Mouse (Mus musculus) embryonic fibroblast, embryonic 13.5 days (primary cell): ENCODE results near the gene Lin7c. TPM values are rescaled to one million over a fixed set of nuclear protein-coding genes. Genes with fewer than 3 reads are reported as not detected.

Experiments used
- H3K27ac ChIP-seq: 2 replicates; pipeline ENCODE4 v1.5.1; 2012; ENCODE audit warnings: low read length, control low read depth, inconsistent platforms; ENCODE audit not compliant: insufficient read depth
- H3K4me1 ChIP-seq: 2 replicates; pipeline ENCODE4 v1.6.1; 2011; ENCODE audit warnings: low read length; ENCODE audit not compliant: control insufficient read depth, insufficient read depth
- H3K4me3 ChIP-seq: 2 replicates; pipeline ENCODE4 v1.5.1; 2011; ENCODE audit warnings: mild to moderate bottlenecking, control low read depth, low read length; ENCODE audit not compliant: insufficient read depth
- CTCF ChIP-seq: IDR thresholded peaks from 2 replicates; pipeline ENCODE4 v1.5.1; 2011; ENCODE audit warnings: mild to moderate bottlenecking, control low read depth, low read length, moderate library complexity, borderline replicate concordance; ENCODE audit not compliant: insufficient read depth
- POLR2A ChIP-seq: IDR thresholded peaks from 2 replicates; pipeline ENCODE4 v1.6.1; 2011; ENCODE audit warnings: low read depth, mild to moderate bottlenecking, control low read depth, low read length, moderate library complexity
- polyA plus RNA-seq: library from polyadenylated mRNA; stranded (reverse); fragments of >200 nt; gene quantifications from 2 replicates; pipeline ENCODE4 v1.2.4, GENCODE M21; 2011; ENCODE audit warnings: low read depth; ENCODE audit not compliant: missing spikeins, insufficient read length

Lin7c gene
- polyA plus RNA-seq, 1 experiment = 40.6 TPM

GRCm38 (mm10) chr2:109926984-109927383, 36.3 kb downstream of the Lin7c start:
- Histone ChIP-seq H3K27ac (no peak overlapping the region), H3K4me3 (no peak overlapping the region), H3K4me1 (0 out of 2 replicates have a peak, but pooled peaks cover under 1% of the 10 kb centered on the region)
- TF ChIP-seq CTCF (no peak), POLR2A (no peak)

- TF ChIP-seq POLR2A (no peak), CTCF (no peak)
- Histone ChIP-seq H3K4me1 (peaks cover 4% of the 10 kb centered on the region; the same call in 1 of the 2 replicates), H3K27ac (no peak overlapping the region), H3K4me3 (no peak overlapping the region)
These were observed 36.8 kb downstream of the Lin7c start for GRCm38 (mm10) chr2:109927446-109927845.

GRCm38 (mm10) chr2:109927876-109928275, 37.2 kb downstream of the Lin7c start:
- TF ChIP-seq CTCF = no peak
- no peak for TF ChIP-seq POLR2A
- Histone ChIP-seq H3K27ac (no peak overlapping the region; the same call in 1 of the 2 replicates), H3K4me3 (no peak overlapping the region), H3K4me1 (peaks cover 4% of the 10 kb centered on the region; the same call in 1 of the 2 replicates)

GRCm38 (mm10) chr2:109928791-109929190, 38.1 kb downstream of the Lin7c start:
- peaks cover 4% of the 10 kb centered on the region; the same call in 1 of the 2 replicates for H3K4me1 ChIP-seq

GRCm38 (mm10) chr2:109929256-109929655, 38.6 kb downstream of the Lin7c start:
- Histone ChIP-seq H3K4me1 (peaks cover 4% of the 10 kb centered on the region; the same call in 1 of the 2 replicates), H3K4me3 (no peak overlapping the region), H3K27ac (no peak overlapping the region)
- TF ChIP-seq POLR2A (no peak), CTCF (no peak)

More at GRCm38 (mm10) chr2:109928791-109929190, 38.1 kb downstream of the Lin7c start:
- Histone ChIP-seq H3K4me3 (no peak overlapping the region), H3K27ac (no peak overlapping the region)
- TF ChIP-seq CTCF (no peak), POLR2A (no peak)

GRCm38 (mm10) chr2:109930366-109930765, 39.7 kb downstream of the Lin7c start:
- TF ChIP-seq POLR2A (no peak), CTCF (no peak)
- H3K27ac ChIP-seq = no peak overlapping the region

GRCm38 (mm10) chr2:109930771-109931170, 40.1 kb downstream of the Lin7c start:
- Histone ChIP-seq H3K27ac (no peak overlapping the region), H3K4me3 (no peak overlapping the region), H3K4me1 (peaks cover 4% of the 10 kb centered on the region; the same call in 1 of the 2 replicates)
- no peak for TF ChIP-seq POLR2A
- TF ChIP-seq CTCF = no peak

More at GRCm38 (mm10) chr2:109930366-109930765, 39.7 kb downstream of the Lin7c start:
- Histone ChIP-seq H3K4me3 (no peak overlapping the region), H3K4me1 (peaks cover 4% of the 10 kb centered on the region; the same call in 1 of the 2 replicates)

GRCm38 (mm10) chr2:109931978-109932780, 41.5 kb downstream of the Lin7c start:
- Histone ChIP-seq H3K4me3 (no peak overlapping the region), H3K27ac (no peak overlapping the region), H3K4me1 (peaks cover 4% of the 10 kb centered on the region; the same call in 1 of the 2 replicates)
- TF ChIP-seq CTCF = no peak
- no peak for TF ChIP-seq POLR2A

GRCm38 (mm10) chr2:109933151-109933550, 42.5 kb downstream of the Lin7c start:
- no peak for TF ChIP-seq CTCF
- TF ChIP-seq POLR2A = no peak
- H3K4me3 ChIP-seq = no peak overlapping the region
- peaks cover 4% of the 10 kb centered on the region; the same call in 1 of the 2 replicates for H3K4me1 ChIP-seq
- no peak overlapping the region for H3K27ac ChIP-seq

GRCm38 (mm10) chr2:109934086-109934485, 43.4 kb downstream of the Lin7c start:
- H3K27ac ChIP-seq = no peak overlapping the region
- H3K4me1 ChIP-seq = peaks cover 4% of the 10 kb centered on the region; the same call in 1 of the 2 replicates
- TF ChIP-seq POLR2A (no peak), CTCF (no peak)
- no peak overlapping the region for H3K4me3 ChIP-seq
